Mouse (Mus musculus): ENCODE measurements around the gene 2310046K23Rik.
"Not testable (repeated sequence)": the region's sequence is repeated elsewhere in the genome, so short reads cannot be mapped to it uniquely, and the experiment has no call there.

Gene 2310046K23Rik

DNA sequence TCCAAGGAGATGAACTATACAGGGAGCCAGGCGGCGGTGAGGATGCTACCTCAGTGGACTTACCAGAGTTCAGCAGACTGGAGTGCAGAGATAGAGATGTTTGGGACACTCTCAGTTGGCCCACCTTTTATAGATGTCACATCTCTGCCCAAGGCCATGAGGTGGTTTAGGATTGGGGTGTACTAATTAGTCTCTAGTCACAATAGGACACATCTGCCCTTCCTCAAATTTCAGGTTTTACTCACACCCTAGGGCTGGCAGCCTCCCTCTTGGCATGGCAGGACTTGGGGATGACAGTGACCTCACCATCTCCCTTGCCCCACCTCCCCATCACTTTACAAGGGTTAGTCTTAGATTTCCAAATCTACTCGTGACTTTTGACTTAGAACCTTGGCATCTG is at the start of gene 2310046K23Rik:
Gene 2310046K23Rik, minus strand, starts transcription at position 101 of the 400 bp plus-strand sequence.
- DNase-seq, result no peak

DNA sequence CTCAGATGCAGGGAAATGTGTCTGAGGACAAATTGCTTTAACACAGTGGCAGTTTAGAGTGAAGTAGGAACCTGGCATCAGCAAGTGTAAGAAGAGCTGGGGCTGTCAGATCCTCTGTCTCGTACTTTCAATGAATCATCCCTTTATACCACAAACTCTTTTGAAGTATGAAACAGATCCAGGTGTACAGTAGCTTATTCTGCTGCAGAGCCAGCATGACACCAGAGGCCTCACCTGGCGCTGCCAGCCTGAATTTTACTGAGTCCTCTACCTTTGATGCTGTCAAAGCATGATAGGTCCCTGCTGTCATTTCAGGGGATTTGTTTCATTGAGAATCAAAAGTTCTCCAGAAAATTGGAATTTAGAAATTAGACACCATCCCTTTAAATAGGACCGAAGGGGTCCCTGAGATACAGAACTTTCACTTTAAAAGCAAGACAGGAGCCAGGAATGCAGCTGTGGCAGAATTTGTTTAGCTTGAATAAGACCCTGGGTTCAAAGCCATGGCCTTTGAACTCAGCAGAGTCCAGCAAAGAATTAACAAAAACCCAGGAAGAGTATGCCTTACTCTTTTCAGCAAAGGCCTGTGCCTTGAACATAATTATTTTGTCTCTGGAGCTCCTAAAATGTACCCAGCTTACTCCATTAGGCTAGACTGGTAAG is 49.0 kb upstream of the 2310046K23Rik start:
- no peak for DNase-seq

DNA sequence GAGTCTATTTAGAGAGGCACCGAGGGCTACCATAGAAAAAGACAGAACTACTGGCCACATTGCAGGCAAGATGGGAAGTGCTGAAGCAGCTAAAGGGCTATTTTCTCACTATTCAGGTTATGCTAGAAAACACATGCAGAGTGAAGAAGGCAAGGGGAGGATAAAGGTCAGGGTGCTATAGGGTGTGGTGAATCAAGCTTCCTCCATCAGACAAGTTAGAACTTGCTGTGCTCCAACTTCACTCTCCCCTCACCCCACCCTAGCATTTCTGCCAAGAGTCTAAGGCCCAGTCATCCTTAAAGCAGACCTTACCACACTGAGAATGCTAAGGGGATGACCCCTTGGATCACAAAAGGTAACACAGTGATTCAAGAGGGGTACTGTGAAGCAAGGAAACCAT is 45.2 kb upstream of the 2310046K23Rik start:
- no peak for DNase-seq

GRCm38 (mm10) chr3:92578652-92579413 is 44.5 kb upstream of the 2310046K23Rik start:
- DNase-seq, result no peak

DNA sequence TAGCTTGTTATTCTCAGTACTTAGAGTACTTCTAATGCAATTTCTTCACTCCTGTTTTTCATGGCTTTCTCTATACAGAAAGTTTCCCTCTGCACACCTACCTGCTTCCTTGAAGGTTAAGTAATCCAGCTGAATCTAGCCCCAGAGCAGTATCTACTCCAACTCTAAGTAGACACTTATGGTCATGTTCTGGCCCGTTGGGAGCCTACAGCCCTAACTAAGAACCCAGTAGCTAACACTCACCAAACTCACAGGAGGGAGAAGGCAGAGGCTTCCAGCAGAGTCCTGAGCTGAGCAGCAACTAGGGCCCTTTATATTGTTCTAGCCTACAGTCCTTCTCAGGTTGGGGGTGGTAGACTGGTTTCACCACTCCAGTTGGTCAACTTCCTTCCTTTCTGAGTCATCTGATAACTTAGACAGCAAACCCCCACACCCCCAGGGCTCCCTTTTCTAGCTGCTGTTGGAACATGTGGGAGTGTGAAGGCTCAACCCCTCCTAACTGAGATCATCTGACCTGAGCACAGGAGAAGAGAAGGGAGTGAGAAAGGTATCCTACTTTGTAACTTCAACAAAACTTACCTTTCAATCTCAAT is 39.2 kb upstream of the 2310046K23Rik start, which contains the start of gene Ivl:
Gene Ivl, minus strand, starts transcription at position 287 of the 593 bp plus-strand sequence.
- no peak for DNase-seq

DNA sequence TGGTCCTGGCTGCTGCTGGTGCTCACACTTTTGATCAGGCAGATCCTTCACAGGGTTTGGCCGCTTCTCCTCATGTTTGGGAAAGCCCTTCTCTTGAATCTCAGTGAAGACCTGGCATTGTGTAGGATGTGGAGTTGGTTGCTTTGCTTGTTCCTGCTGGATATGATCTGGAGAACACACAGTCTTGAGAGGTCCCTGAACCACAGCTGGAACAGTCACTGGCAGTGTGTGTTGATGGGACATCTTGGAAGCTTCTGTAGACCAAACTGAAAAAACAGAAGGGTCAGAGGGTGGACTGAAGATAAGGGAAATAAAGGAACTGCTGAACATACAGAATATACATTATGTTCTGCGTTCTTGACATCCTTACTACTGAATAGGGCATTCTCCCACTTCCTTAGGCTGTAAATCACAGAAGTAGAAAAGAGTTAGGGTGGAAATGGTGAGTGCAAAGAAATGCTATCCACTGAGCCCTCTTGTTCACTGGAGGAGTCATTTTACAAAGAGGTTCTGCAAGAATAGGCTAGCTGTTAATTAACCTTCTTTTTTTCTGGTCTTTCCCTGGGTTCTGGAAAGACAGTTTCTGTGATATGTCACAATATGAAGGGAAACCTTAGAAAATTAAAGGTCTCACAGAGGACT is 38.3 kb upstream of the 2310046K23Rik start:
- no peak for DNase-seq

GRCm38 (mm10) chr3:92568752-92569151 is 34.4 kb upstream of the 2310046K23Rik start:
- no peak for DNase-seq

GRCm38 (mm10) chr3:92565418-92565817 is 31.1 kb upstream of the 2310046K23Rik start:
- no peak for DNase-seq

GRCm38 (mm10) chr3:92512325-92512724 is 22.0 kb downstream of the 2310046K23Rik start:
- DNase-seq, result no peak

- peak; percentile 44 to 62 for DNase-seq
Observed at GRCm38 (mm10) chr3:92510786-92511185, 23.5 kb downstream of the 2310046K23Rik start.

GRCm38 (mm10) chr3:92508185-92508584 is 26.1 kb downstream of the 2310046K23Rik start:
- DNase-seq, result no peak

- DNase-seq, result no peak
Observed at GRCm38 (mm10) chr3:92503528-92503927, 30.8 kb downstream of the 2310046K23Rik start.

DNA sequence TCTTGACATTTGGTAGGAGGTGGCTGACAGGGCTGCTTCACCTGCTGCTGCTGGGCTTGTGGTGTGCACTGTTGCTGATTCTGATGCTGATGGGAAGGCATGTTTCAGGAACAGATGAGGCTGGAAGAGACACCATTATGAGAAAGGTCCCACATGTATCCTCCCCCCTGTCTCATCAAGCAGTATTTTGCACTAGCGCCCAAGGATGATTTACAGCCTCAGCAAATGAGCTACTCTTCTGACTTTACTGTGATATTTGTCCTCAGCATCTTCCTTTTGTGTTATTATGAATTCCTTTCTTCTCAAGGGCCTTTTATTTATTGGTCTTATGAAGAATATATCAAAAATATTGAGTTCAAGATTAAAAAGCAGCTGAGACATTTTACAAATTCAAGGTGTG is 33.9 kb downstream of the 2310046K23Rik start, which contains the start of gene Sprr4:
Gene Sprr4, minus strand, starts transcription at position 101 of the 400 bp plus-strand sequence.
- no peak for DNase-seq

DNA sequence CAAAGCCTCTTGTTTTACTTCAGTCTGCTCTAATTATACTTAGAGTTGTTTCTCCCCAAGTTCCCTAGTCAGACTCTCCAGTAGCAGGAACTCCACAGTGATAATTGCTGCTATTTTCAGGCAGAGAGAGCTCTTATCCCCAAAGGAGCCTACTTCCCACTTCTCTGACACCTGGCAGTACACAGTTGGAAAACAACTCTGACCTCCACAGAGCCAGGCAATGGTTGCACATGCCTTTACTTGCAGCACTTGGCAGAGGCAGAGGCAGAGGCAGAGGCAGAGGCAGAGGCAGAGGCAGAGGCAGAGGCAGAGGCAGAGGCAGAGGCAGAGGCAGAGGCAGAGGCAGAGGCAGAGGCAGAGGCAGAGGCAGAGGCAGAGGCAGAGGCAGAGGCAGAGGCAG is 44.0 kb downstream of the 2310046K23Rik start:
- DNase-seq, result not testable (repeated sequence)

- DNase-seq, result no peak
Observed at GRCm38 (mm10) chr3:92486307-92486706, 48.0 kb downstream of the 2310046K23Rik start.

- DNase-seq, result no peak
Observed at GRCm38 (mm10) chr3:92485863-92486262, 48.4 kb downstream of the 2310046K23Rik start, which contains the start of gene Sprr1a. TSS of gene Sprr1a (minus strand) at chr3:92485895.

Data from kidney, postnatal 4 days (tissue).